Mouse (Mus musculus): ENCODE results near the gene Extl1.

DNA sequence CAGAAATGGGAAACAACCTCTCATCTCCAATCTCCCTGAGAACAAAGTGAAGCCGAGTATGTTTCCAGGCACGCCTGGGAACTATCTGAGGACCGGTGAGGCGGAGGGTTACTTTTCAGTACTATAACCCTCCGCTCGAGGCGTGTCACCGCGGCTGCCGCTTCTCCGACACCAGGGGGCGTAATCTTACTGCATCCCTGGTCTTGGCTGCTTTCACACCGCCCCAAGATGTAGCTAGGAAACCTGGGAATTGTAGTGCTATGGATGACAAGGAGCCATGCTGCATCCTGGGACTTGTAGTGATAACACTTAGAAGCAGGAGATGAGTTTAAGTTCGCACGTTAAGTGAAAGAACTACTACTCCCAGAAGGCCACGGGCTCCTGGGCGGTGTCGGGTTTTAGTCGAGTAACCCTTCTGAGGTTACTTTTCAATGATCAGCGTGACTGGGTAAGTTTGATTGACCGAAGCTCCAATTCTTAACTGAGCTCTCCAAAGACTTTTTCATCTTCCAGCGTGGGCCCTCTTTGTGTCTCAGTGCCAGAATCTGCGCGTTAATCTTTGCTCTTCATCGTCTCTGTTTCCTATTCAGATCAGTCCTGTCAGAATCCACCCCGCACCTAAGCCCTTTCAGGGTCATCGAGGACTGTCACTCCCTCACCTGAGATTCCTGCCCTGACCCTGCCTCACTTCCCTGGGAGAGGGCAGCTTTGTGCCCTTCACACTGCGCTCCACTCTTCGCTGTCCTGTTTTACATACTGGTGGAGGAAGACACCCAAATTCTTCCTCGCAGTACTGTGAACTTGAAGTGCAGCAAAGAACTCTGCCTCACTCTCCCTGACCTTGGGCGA is 12.6 kb upstream of the Extl1 start, which contains the start of gene Pafah2:
- peak; percentile 99 for TF ChIP-seq CTCF (IDR thresholded peaks at IDR 0.05; ENCODE audit: borderline replicate concordance, insufficient read depth, low read depth, low read length)
- TF ChIP-seq POLR2A (IDR thresholded peaks at IDR 0.05; ENCODE audit: borderline replicate concordance, insufficient read depth, low read length) = peak; percentile 41; the same call in 1 of the 2 replicates
